ENCODE assay signal across 11 mouse cellular contexts in genomic region chr15:12550919-12551318, GRCm38 (mm10).
DNase-seq lines count a peak whose midpoint lies in the region; ATAC-seq and TF ChIP-seq lines count a peak whose summit lies in the region.
"Had no signal": no experiment of that assay in that cellular context is flagged by ENCODE, and none has a peak within 500 bp of the region (broad histone marks: within the 10 kb centered on the region; RNA-seq: fewer than 3 reads in every experiment).

No protein-coding gene starts in this region.

- no peak overlapping the region for H3K4me3 ChIP-seq in embryonic facial prominence, embryonic 11.5 days (ENCODE audit: low read depth, low read length)
- H3K4me3 ChIP-seq in embryonic facial prominence, embryonic 10.5 days = no peak overlapping the region
- no peak overlapping the region for H3K4me3 ChIP-seq in left cerebral cortex, adult 2 months
- H3K4me3 ChIP-seq in limb, embryonic 13.5 days = no peak overlapping the region
- H3K4me3 ChIP-seq: forebrain, embryonic 12.5 days had no signal

- H3K36me3 ChIP-seq in embryonic facial prominence, embryonic 11.5 days (replicated peaks; ENCODE audit: control insufficient read depth, insufficient read depth, low read depth, low read length) = no peaks in the 10 kb centered on the region
- no peaks in the 10 kb centered on the region for H3K36me3 ChIP-seq in embryonic facial prominence, embryonic 10.5 days (replicated peaks)
- H3K36me3 ChIP-seq in limb, embryonic 13.5 days = no peaks in the 10 kb centered on the region
- H3K36me3 ChIP-seq: forebrain, embryonic 12.5 days had no signal

- no peak overlapping the region for H3K9ac ChIP-seq in embryonic facial prominence, embryonic 11.5 days (replicated peaks; ENCODE audit: low read length)
- H3K9ac ChIP-seq in limb, embryonic 13.5 days = no peak overlapping the region
- H3K9ac ChIP-seq: forebrain, embryonic 12.5 days had no signal

- no peak for ATAC-seq in embryonic facial prominence, embryonic 11.5 days (replicated peaks; ENCODE audit: insufficient number of reproducible peaks, low FRiP score, low TSS enrichment, low read depth)
- ATAC-seq in limb, embryonic 13.5 days (ENCODE audit: low FRiP score, low read depth) = no peak
- no peak for ATAC-seq in megakaryocyte progenitor cell, adult 5-6 weeks (replicated peaks; ENCODE audit: poor library complexity)
- ATAC-seq: activated CD4-positive, CD25-positive, alpha-beta regulatory T cell, adult 4 months had no signal

- intact Hi-C loops in left cerebral cortex, adult 2 months (cut with DNase I) = loop anchor here (5.0 kb wide), 1 partner anchor 64 kb away; no protein-coding TSS in a partner anchor

- H3K9me3 ChIP-seq in embryonic facial prominence, embryonic 11.5 days (replicated peaks; ENCODE audit: control insufficient read depth, low read length) = no peaks in the 10 kb centered on the region
- H3K9me3 ChIP-seq in embryonic facial prominence, embryonic 10.5 days = no peaks in the 10 kb centered on the region
- no peaks in the 10 kb centered on the region for H3K9me3 ChIP-seq in limb, embryonic 13.5 days
- H3K9me3 ChIP-seq: forebrain, embryonic 12.5 days had no signal

- no peaks in the 10 kb centered on the region for H3K27me3 ChIP-seq in embryonic facial prominence, embryonic 11.5 days (ENCODE audit: control insufficient read depth, insufficient read depth, low read length)
- H3K27me3 ChIP-seq in embryonic facial prominence, embryonic 10.5 days (replicated peaks; ENCODE audit: low read depth, poor library complexity, severe bottlenecking) = peaks cover 27% of the 10 kb centered on the region
- no peaks in the 10 kb centered on the region for H3K27me3 ChIP-seq in limb, embryonic 13.5 days

- H3K27ac ChIP-seq in embryonic facial prominence, embryonic 11.5 days (replicated peaks; ENCODE audit: low read depth, low read length) = no peak overlapping the region
- no peak overlapping the region for H3K27ac ChIP-seq in embryonic facial prominence, embryonic 10.5 days (replicated peaks)
- no peak overlapping the region for H3K27ac ChIP-seq in left cerebral cortex, adult 2 months
- H3K27ac ChIP-seq in limb, embryonic 13.5 days = no peak overlapping the region
- H3K27ac ChIP-seq: forebrain, embryonic 12.5 days had no signal

- 14% methylated on average over 3 of the region's 3 CpGs for WGBS in embryonic facial prominence, embryonic 11.5 days
- 13% methylated on average over 3 of the region's 3 CpGs for WGBS in embryonic facial prominence, embryonic 10.5 days
- WGBS in limb, embryonic 13.5 days = 8% methylated on average over 3 of the region's 3 CpGs

- H3K4me1 ChIP-seq in embryonic facial prominence, embryonic 11.5 days (ENCODE audit: control insufficient read depth, insufficient read depth, low read length) = 0 out of 2 replicates have a peak, but pooled peaks cover 2% of the 10 kb centered on the region
- peaks cover 42% of the 10 kb centered on the region for H3K4me1 ChIP-seq in embryonic facial prominence, embryonic 10.5 days
- H3K4me1 ChIP-seq in limb, embryonic 13.5 days = peaks cover 43% of the 10 kb centered on the region

- no peak overlapping the region for H3K4me2 ChIP-seq in embryonic facial prominence, embryonic 11.5 days (ENCODE audit: low read depth, low read length)
- peak overlapping the region; percentile 99 for H3K4me2 ChIP-seq in limb, embryonic 13.5 days (replicated peaks)

- DNase-seq in embryonic facial prominence, embryonic 11.5 days (ENCODE audit: low spot score) = peak; percentile 34
- DNase-seq in embryonic facial prominence, embryonic 10.5 days (ENCODE audit: low spot score) = no peak
- no peak for DNase-seq in left cerebral cortex, adult 2 months (ENCODE audit: extremely low spot score in 1 of 2, low spot score in 2 of 2)
- DNase-seq in left cerebral cortex, adult 11 months (ENCODE audit: low spot score) = no peak
- DNase-seq in ZHBTc4 (ENCODE audit: low read depth, low spot score) = peak; percentile 59
- DNase-seq in adrenal gland, postnatal 14 days = no peak
- DNase-seq: cerebellum, adult 11 months had no signal

- TF ChIP-seq CTCF in left cerebral cortex, adult 2 months (IDR thresholded peaks at IDR 0.05) = peak; percentile 7; the same call in 1 of the 2 replicates

Comparison
In these comparisons a context has a peak if more than half of its experiments do, and no peak if none do; other contexts are left out.
1. DNase-seq: peak in embryonic facial prominence, embryonic 11.5 days (single experiment) and ZHBTc4 (single experiment); none in embryonic facial prominence, embryonic 10.5 days (single experiment), left cerebral cortex, adult 2 months (0 of 2), left cerebral cortex, adult 11 months (single experiment) and adrenal gland, postnatal 14 days (single experiment).